Mouse (Mus musculus): ENCODE measurements around the gene Ufl1.
"Not testable (repeated sequence)": the region's sequence is repeated elsewhere in the genome, so short reads cannot be mapped to it uniquely, and the experiment has no call there.

Gene Ufl1

GRCm38 (mm10) chr4:25281671-25282038, at the start of gene Ufl1:
Gene Ufl1 (minus strand): TSS chr4:25281821.
- peak; percentile 97 for DNase-seq (ENCODE audit: low read depth)

DNA sequence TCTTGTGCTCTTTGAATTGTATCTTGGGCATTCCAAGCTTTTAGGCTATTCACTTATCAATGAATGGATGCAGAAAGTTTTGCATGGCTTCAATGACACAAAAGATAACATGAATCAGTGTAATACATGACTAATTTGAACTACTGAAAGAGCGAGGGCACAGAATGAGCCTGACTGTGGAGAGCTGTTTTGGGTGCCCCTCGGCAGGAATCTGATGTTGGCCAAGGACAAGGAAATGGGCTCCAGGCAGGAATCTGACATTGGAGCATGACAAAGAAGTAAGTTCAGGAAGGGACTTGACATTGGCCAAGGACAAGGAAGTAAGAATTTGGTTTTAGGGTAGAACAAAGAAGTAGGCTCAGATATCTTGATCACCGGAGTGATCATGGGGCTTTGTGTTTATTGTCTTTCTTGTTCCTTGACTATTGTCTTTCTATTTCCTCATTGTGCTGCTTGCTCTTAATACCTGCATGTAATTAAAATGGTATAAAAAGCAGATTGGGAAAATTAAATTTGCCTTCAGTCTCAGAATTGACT, 44.1 kb upstream of the Ufl1 start:
- DNase-seq (ENCODE audit: low read depth), result no peak

GRCm38 (mm10) chr4:25322631-25323178, 41.1 kb upstream of the Ufl1 start:
- no peak for DNase-seq (ENCODE audit: low read depth)

GRCm38 (mm10) chr4:25313767-25314166, 32.1 kb upstream of the Ufl1 start:
- DNase-seq (ENCODE audit: low read depth), result no peak

DNA sequence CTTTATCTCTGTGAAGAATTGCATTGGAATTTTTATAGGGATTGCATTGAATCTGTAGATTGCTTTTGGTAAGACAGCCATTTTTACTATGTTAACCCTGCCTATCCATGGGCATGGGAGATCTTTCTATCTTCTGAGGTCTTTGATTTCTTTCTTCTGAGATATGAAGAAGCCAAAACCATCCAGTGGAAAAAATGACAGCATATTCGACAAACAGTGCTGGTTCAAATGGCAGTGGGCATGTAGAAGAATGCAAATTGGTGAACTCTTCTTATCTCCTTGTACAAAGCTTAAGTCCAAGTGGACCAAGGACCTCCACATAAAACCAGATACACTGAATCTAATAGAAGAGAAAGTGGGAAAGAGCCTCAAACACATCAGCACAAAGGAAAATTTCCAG, 3.4 kb upstream of the Ufl1 start:
- not testable (repeated sequence) for DNase-seq (ENCODE audit: low read depth)

DNA sequence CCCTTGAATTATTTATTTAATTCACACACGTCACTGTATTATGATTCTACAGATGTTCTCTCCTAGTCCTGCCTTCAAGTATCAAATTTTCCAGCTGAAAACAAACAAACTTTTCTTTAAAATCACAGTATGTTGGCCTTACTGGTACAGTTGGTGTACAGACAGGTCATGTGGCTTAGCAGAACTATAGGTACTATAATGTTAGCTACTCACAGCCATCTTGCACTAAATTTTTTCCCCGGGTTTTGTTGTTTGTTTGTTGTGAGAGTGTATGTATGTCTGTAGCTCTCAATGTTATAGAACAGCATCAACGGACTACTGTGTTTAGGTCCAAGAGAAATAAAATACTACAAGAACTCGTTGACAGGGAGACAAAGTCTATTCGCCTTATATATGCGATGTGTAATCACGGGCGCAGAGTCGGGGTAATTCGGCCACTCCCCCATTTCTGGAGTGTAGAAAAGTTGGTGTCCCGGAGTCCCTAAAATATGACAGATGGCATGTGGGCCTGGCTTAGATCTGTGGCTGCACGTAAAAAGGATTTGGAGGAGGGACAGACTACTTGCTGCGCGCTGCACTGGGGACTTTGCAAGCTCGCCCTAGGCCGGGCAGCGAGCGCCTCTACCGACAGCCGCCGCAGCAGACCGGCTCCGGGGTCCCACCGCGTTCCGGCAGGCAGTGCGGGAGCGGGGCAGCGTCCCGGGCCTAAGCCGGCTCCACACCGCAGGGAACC, 517 bp downstream of the Ufl1 start:
- DNase-seq (ENCODE audit: low read depth), result peak; percentile 75

DNA sequence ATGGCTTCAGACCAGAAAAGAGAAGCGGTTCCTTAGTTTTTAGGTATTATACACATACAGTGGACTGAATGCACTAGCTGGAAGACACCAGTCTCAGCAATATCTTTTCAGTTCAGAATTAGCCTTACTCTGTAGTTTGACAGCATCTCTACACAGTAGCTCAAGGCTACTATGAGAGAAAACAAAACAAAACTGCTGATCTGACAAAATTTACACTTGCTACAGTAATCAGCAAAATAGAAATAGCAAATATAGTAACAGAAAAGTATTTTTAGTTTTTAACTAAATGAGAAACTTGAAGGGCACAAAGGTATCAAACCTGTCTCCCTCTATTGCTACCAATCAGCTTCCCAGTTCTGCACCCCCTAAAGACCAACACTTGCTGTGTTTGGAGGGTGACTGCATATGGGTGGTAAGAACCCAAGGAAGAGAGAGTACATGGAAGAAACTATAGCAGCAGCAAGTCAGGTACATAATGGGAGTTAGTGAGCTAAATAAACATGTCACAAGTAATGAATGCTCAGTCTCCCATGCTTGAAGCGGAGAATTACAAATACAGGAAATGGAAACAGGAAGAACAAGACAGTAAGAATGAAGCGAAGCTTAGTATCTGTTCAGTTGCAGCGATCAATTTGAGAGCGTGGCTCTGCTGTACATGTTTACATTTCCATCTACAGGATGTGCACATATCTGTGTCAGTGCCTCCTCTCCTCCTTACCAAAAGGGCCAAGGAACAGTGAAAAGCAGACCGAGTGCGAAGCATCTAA, 8.6 kb downstream of the Ufl1 start:
- no peak for DNase-seq (ENCODE audit: low read depth)

DNA sequence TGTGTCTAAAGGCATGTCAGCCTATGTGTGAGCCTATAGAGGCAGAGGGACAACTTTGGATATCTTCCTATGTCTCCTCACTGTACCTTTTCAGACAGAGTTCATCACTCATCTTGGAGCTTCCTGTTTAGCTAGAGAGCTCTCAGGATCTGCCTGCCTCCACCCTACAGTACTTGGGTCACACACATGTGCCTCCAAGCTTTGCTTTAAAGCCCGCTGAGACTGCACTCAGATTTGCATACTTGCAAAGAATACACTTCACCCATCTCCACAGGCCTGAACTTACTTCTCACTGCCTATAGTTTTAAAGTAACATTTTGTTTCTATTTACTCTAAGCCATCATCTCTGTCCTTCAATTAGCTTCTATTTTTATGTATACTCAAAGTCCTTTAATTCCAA, 9.7 kb downstream of the Ufl1 start:
- DNase-seq (ENCODE audit: low read depth), result no peak

GRCm38 (mm10) chr4:25267144-25267543, 14.5 kb downstream of the Ufl1 start:
- DNase-seq (ENCODE audit: low read depth), result no peak

DNA sequence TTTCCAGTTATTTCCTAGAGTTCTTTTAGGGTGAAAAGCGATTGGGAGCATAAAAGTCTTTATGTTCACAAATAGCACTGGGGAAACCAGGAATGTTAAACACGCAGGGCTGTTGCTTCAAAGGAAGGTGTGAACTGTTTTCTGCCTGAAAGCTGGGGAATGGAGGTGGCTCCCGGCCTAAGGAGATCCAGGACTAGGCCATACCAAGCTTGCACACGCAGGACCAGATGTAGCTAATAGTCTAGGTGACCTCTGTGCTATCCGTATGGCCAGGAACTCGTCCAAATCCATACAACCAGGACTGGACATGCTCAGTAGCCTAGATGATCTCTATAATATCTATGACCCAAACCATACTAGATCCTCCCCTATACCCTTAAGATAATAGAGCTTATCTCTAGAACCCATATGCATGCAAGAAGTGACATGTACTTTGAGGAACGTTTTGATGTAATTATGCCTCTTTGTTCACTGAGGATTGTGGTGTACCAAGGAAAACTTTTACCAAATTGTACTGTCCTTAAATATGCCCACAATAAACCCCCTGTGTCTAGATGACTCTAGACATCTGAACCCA, 23.7 kb downstream of the Ufl1 start:
- DNase-seq (ENCODE audit: low read depth), result no peak

- DNase-seq (ENCODE audit: low read depth), result no peak
These were observed 38.8 kb downstream of the Ufl1 start, which contains the start of gene Fhl5 for GRCm38 (mm10) chr4:25242776-25243175. Gene Fhl5 (minus strand): TSS chr4:25242876.

DNA sequence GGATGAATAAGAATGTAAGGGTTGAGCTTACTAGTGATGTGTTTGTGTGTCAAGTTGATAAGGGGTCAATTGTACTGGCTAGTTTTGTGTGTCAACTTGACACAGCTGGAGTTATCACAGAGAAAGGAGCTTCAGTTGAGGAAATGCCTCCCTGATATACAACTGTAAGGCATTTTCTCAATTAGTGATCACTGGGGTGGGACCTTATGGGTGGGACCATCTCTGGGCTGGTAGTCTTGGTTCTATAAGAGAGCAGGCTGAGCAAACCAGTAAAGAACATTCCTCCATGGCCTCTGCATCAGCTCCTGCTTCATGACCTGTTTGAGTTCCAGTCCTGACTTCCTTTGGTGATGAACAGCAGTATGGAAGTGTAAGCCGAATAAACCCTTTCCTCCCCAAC, 46.0 kb downstream of the Ufl1 start:
- DNase-seq (ENCODE audit: low read depth), result not testable (repeated sequence)

DNA sequence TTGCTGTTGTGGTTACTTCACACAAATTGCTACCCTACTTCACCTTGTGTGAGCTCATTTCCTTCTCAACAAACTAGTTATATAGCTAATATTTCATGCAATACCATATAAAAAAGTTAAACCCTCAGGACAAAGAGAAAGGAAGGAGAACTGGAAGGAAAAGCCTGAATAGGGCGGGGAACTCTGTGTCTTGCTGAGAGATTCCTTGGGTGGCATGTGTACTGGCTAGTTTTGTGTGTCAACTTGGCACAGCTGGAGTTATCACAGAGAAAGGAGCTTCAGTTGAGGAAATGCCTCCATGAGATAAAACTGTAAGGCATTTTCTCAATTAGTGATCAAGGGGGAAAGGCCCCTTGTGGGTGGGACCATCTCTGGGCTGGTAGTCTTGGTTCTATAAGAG, 47.9 kb downstream of the Ufl1 start:
- DNase-seq (ENCODE audit: low read depth), result not testable (repeated sequence)

DNA sequence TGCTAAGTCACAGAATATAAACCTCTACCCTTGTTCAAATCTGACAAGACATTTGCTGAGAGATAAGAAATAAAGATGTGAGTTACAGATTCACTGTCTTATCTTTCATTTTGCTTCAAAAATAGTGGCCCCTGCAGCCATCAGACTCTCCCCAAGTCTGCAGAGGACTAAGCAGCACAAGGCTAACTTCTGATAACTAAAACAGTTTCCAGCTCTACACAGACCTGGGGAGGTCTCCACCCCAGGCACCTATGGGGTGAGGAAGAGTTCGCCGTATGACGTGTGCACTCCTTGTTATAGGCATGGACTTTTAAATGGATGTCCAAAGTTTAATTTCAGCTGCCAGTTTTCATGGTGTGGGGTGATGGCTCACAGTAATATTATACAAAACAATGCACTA, 49.1 kb downstream of the Ufl1 start:
- no peak for DNase-seq (ENCODE audit: low read depth)

DNA sequence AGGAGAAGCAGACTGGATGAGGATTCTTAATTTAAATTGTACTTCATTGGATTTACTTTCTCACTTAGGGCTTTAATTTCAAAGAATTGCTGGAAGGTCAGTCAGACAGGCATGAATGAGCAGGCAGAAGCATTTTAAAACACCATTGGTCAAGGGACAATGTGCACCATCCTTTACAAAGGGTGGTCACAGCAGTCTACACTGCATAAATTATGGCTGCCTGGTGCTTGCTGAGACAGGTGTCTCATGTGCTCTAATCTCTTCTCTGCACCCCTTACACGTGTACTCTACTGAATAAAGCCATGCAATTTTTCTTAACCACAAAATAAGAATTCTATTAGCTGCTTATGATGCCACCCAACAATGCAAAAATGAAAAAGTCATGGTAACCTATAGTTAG, 54.1 kb downstream of the Ufl1 start:
- DNase-seq (ENCODE audit: low read depth), result no peak

DNA sequence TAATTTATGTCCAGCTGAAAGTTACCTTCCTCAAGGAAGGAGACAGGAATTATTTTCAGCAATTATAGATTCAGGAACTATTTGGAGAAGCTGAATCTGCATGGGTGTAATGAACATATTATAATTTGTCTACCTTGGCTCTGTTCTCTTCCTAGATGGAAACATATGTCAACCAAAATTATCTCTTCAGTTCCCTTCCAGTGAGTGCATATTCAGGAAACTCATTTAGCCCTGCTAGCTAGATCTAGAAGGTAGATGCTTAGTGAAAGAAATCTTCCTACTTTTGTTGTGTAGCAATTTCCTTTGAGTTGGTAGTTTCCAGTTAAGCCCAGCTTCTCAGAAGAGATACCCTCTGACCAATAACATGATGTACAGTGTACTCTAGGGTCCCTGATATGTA, 59.7 kb downstream of the Ufl1 start:
- DNase-seq (ENCODE audit: low read depth), result no peak

GRCm38 (mm10) chr4:25213451-25213850, 68.2 kb downstream of the Ufl1 start:
- no peak for DNase-seq (ENCODE audit: low read depth)

DNA sequence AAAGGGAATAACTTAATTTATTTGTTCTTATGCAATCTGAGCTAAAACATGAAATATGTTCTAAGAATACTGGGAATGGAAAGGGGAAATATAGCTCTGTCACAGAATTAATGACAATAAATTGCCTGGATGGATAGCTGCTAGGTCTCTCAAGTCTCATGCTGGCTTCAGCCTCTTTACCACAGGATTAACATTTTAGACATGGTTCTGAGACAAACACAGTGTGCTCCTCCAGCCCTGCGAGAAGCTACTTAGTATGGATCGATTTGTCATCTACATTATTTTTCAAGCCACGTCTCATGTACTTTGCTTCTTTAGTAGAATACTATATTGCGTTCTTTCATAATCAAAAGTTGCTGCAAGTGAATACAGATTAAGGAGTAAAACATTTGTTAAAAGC, 75.5 kb downstream of the Ufl1 start:
- DNase-seq (ENCODE audit: low read depth), result no peak

All from 416B (cell line).